Mouse (Mus musculus) liver, adult 2 months (tissue): ENCODE results near the gene Nr5a1.

Source experiments
- CTCF ChIP-seq: fragments of 200-500 bp; IDR thresholded peaks from 2 replicates; pipeline ENCODE4 v1.5.1; 2011; ENCODE audit warnings: low read depth, low read length, control low read depth
- POLR2A ChIP-seq: fragments of 200-500 bp; IDR thresholded peaks from 2 replicates; pipeline ENCODE4 v1.6.1; 2011; ENCODE audit warnings: low read length, control low read depth; ENCODE audit not compliant: insufficient read depth; ENCODE audit errors: extremely low read depth

GRCm38 (mm10) chr2:38647201-38647606, 67.1 kb downstream of the Nr5a1 start:
- no peak for TF ChIP-seq CTCF
- no peak for TF ChIP-seq POLR2A
